Comparison of ENCODE assay signal across 8 mouse cellular contexts in genomic region chr6:5390298-5390697, GRCm38 (mm10). TPM values are rescaled to one million over a fixed set of nuclear protein-coding genes. Genes with fewer than 3 reads are reported as not detected.
DNase-seq lines count a peak whose midpoint lies in the region; ATAC-seq and TF ChIP-seq lines count a peak whose summit lies in the region.

No protein-coding gene starts in this region.

- peak overlapping the region; percentile 43 for H3K4me3 ChIP-seq in kidney, embryonic 15.5 days (replicated peaks)
- H3K4me3 ChIP-seq in midbrain, embryonic 16.5 days (ENCODE audit: low read depth, low read length), result peak overlapping the region; percentile 28
- no peak overlapping the region for H3K4me3 ChIP-seq in thymus, adult 2 months (ENCODE audit: control insufficient read depth, insufficient read depth, low read length)
- H3K4me3 ChIP-seq in lung, adult 2 months (replicated peaks; ENCODE audit: extremely low read depth, low read depth, low read length), result no peak overlapping the region

- intact Hi-C loops in left cerebral cortex, postnatal 10 days (cut with DNase I), result loop anchor here (5.0 kb wide), 1 partner anchor 643 kb away; the partner anchor contains the start of genes Peg10 and Sgce

- WGBS in kidney, embryonic 15.5 days, result 2% methylated on average over 11 of the region's 11 CpGs
- WGBS in midbrain, embryonic 16.5 days, result 9% methylated on average over 11 of the region's 11 CpGs
- WGBS in thymus, adult 2 months, result 13% methylated on average over 11 of the region's 11 CpGs
- 4% methylated on average over 11 of the region's 11 CpGs for WGBS in lung, adult 2 months

- peak; percentile 13 for DNase-seq in kidney, adult 9 months
- no peak for DNase-seq in kidney, adult 8-10 months
- no peak for DNase-seq in left cerebral cortex, postnatal 10 days (ENCODE audit: extremely low spot score in 1 of 2, low spot score in 2 of 2)
- no peak for DNase-seq in thymus, adult 2 months
- DNase-seq in lung, adult 2 months, result no peak

- ATAC-seq in granulocyte monocyte progenitor cell, adult 5-6 weeks (replicated peaks; ENCODE audit: poor library complexity, severe bottlenecking), result peak; percentile 55; the same call in 1 of the 2 replicates
- peak; percentile 46; the same call in 1 of the 2 replicates for ATAC-seq in kidney, embryonic 15.5 days (replicated peaks; ENCODE audit: low FRiP score)
- ATAC-seq in midbrain, embryonic 16.5 days, result no peak

- 0 out of 2 replicates have a peak overlapping the region, but pooled peaks have one; percentile 21 for H3K9ac ChIP-seq in kidney, embryonic 15.5 days
- no peak overlapping the region for H3K9ac ChIP-seq in midbrain, embryonic 16.5 days (ENCODE audit: low read depth, low read length)

- no peaks in the 10 kb centered on the region for H3K36me3 ChIP-seq in kidney, embryonic 15.5 days
- H3K36me3 ChIP-seq in midbrain, embryonic 16.5 days (ENCODE audit: control insufficient read depth, insufficient read depth, low read length), result no peaks in the 10 kb centered on the region
- no peaks in the 10 kb centered on the region for H3K36me3 ChIP-seq in thymus, adult 2 months (ENCODE audit: control insufficient read depth, insufficient read depth, low read length)

- no peaks in the 10 kb centered on the region for H3K9me3 ChIP-seq in kidney, embryonic 15.5 days (replicated peaks)
- H3K9me3 ChIP-seq in midbrain, embryonic 16.5 days (replicated peaks; ENCODE audit: control insufficient read depth, low read length, poor library complexity, severe bottlenecking), result no peaks in the 10 kb centered on the region

- no peak for TF ChIP-seq CTCF in thymus, adult 2 months (IDR thresholded peaks at IDR 0.05; ENCODE audit: borderline replicate concordance, control insufficient read depth, extremely low read depth, insufficient read depth, low read length, poor library complexity)
- TF ChIP-seq CTCF in lung, adult 2 months (IDR thresholded peaks at IDR 0.05; ENCODE audit: insufficient read depth, low read length), result no peak

- H3K27me3 ChIP-seq in kidney, embryonic 15.5 days, result peaks cover 6% of the 10 kb centered on the region; the same call in 1 of the 2 replicates
- H3K27me3 ChIP-seq in midbrain, embryonic 16.5 days (ENCODE audit: control insufficient read depth, insufficient read depth, low read depth, low read length), result peaks cover 4% of the 10 kb centered on the region; the same call in 1 of the 2 replicates
- no peaks in the 10 kb centered on the region for H3K27me3 ChIP-seq in thymus, adult 2 months (ENCODE audit: control insufficient read depth, insufficient read depth, low read length)

- peaks cover 14% of the 10 kb centered on the region for H3K4me1 ChIP-seq in kidney, embryonic 15.5 days
- peaks cover 6% of the 10 kb centered on the region for H3K4me1 ChIP-seq in midbrain, embryonic 16.5 days (ENCODE audit: control insufficient read depth, insufficient read depth, low read length)
- no peaks in the 10 kb centered on the region for H3K4me1 ChIP-seq in thymus, adult 2 months (replicated peaks; ENCODE audit: control insufficient read depth, insufficient read depth, low read length)
- H3K4me1 ChIP-seq in lung, adult 2 months (ENCODE audit: control insufficient read depth, insufficient read depth, low read length), result no peaks in the 10 kb centered on the region

- no peak for TF ChIP-seq POLR2A in thymus, adult 2 months (IDR thresholded peaks at IDR 0.05; ENCODE audit: control insufficient read depth, extremely low read depth, insufficient read depth, low read length, poor library complexity)
- no peak for TF ChIP-seq POLR2A in lung, adult 2 months (IDR thresholded peaks at IDR 0.05; ENCODE audit: borderline replicate concordance, extremely low read depth, low read depth, low read length)

- peak overlapping the region; percentile 79 for H3K27ac ChIP-seq in kidney, embryonic 15.5 days
- no peak overlapping the region for H3K27ac ChIP-seq in midbrain, embryonic 16.5 days (ENCODE audit: low read length)
- no peak overlapping the region for H3K27ac ChIP-seq in thymus, adult 2 months (ENCODE audit: control insufficient read depth, insufficient read depth, low read length)

- peak overlapping the region; percentile 62 for H3K4me2 ChIP-seq in kidney, embryonic 15.5 days
- peak overlapping the region; percentile 48 for H3K4me2 ChIP-seq in midbrain, embryonic 16.5 days (ENCODE audit: low read length)

RNA-seq across cellular contexts. Expression of gene Asb4, which starts 7.1 kb away (rescaled TPM):
- not detected in 2 replicates for total RNA-seq in granulocyte monocyte progenitor cell, adult 5-6 weeks (2014; fragmentation: Nextera tagmentation)
- total RNA-seq in granulocyte monocyte progenitor cell, adult 5-6 weeks (2017), result not detected in 2 replicates
- 25.4 and 27.6 TPM in 2 replicates for polyA plus RNA-seq in kidney, embryonic 15.5 days (2015; fragmentation: Nextera tagmentation; extraction: Ambion mirVana)
- 17.9 and 20.6 TPM in 2 replicates for polyA plus RNA-seq in midbrain, embryonic 16.5 days (2015; fragmentation: Nextera tagmentation; extraction: Ambion mirVana)
- 1 to 10 TPM; 1.1 to 1.2 TPM for total RNA-seq in left cerebral cortex, postnatal 10 days (2021)
- 0.34 and 0.61 TPM in 2 replicates for polyA plus RNA-seq in thymus, adult 2 months (2012; rRNA removed)
- 0.26 and 0.89 TPM in 2 replicates for polyA plus RNA-seq in lung, adult 2 months (2012; rRNA removed)

Comparison
In these comparisons a context has a peak if more than half of its experiments do, and no peak if none do; other contexts are left out.
1. H3K4me3 ChIP-seq: peak in kidney, embryonic 15.5 days (single experiment) and midbrain, embryonic 16.5 days (single experiment); none in thymus, adult 2 months (single experiment) and lung, adult 2 months (single experiment).
2. RNA of gene Asb4, which starts 7.1 kb away (polyA plus RNA-seq): 25.4 to 27.6 TPM in kidney, embryonic 15.5 days and 17.9 to 20.6 TPM in midbrain, embryonic 16.5 days; 0.26 to 0.89 TPM in lung, adult 2 months and 0.34 to 0.61 TPM in thymus, adult 2 months; every median in the first group is over 10 times any median in the second.